Mouse (Mus musculus) kidney, postnatal 0 days (tissue): ENCODE results near the gene Dgki. TPM values are rescaled to one million over a fixed set of nuclear protein-coding genes. Genes with fewer than 3 reads are reported as not detected.
A peak's percentile ranks its signal among the peaks of the same experiment; 100 is the strongest.

Experiments
- ATAC-seq: fragments of 200-750 bp; cut with Nextera tagmentation; replicated peaks from 2 replicates; pipeline ENCODE4 v1.8.0; 2017; ENCODE audit warnings: low read depth, moderate number of reproducible peaks, moderate TSS enrichment, moderate library complexity; ENCODE audit not compliant: low FRiP score
- DNase-seq: peaks from one replicate; pipeline ENCODE4 v3.0.0-alpha.2; 2016; ENCODE audit warnings: low spot score
- H3K27ac ChIP-seq: fragments of 300-500 bp; sonication (generic); 2 replicates; pipeline ENCODE4 v1.5.1; 2014; ENCODE audit warnings: mild to moderate bottlenecking
- H3K27me3 ChIP-seq: fragments of 300-500 bp; sonication (generic); 2 replicates; pipeline ENCODE4 v1.6.1; 2014; ENCODE audit warnings: low read length, mixed read lengths; ENCODE audit not compliant: insufficient read depth
- H3K36me3 ChIP-seq: fragments of 300-500 bp; sonication (generic); 2 replicates; pipeline ENCODE4 v1.6.1; 2014; ENCODE audit warnings: low read length, mixed read lengths; ENCODE audit not compliant: insufficient read depth
- H3K4me1 ChIP-seq: fragments of 300-500 bp; sonication (generic); replicated peaks from 2 replicates; pipeline ENCODE4 v1.6.1; 2014; ENCODE audit warnings: antibody characterized with exemption, low read length, mixed read lengths; ENCODE audit not compliant: insufficient read depth
- H3K4me2 ChIP-seq: fragments of 300-500 bp; sonication (generic); 2 replicates; pipeline ENCODE4 v1.6.1; 2014; ENCODE audit warnings: mild to moderate bottlenecking, low read length, moderate library complexity, mixed read lengths
- H3K4me3 ChIP-seq: fragments of 300-500 bp; sonication (generic); replicated peaks from 2 replicates; pipeline ENCODE4 v1.5.1; 2014; ENCODE audit warnings: low read depth, low read length
- H3K9ac ChIP-seq: fragments of 300-500 bp; sonication (generic); 2 replicates; pipeline ENCODE4 v1.6.1; 2014; ENCODE audit warnings: low read depth, low read length
- H3K9me3 ChIP-seq: fragments of 300-500 bp; sonication (generic); replicated peaks from 2 replicates; pipeline ENCODE4 v1.6.1; 2016; ENCODE audit warnings: low read length, inconsistent platforms, mixed read lengths
- CTCF ChIP-seq: IDR thresholded peaks from 2 replicates; pipeline ENCODE4 v1.5.1; 2016; ENCODE audit warnings: antibody characterized with exemption, low read depth, mild to moderate bottlenecking, moderate library complexity
- WGBS: fragments of 180-500 bp; shearing (Covaris S2); extraction: QIAGEN DNeasy Blood & Tissue Kit; methylation state at CpG from one replicate; pipeline ENCODE4 v1.1.7; 2014; 5-methylcytosine and 5-hydroxymethylcytosine counted together
- polyA plus RNA-seq: library from polyadenylated mRNA; unstranded; fragments of >200 nt; fragmentation: Nextera tagmentation; extraction: Ambion mirVana; gene quantifications from 2 replicates; pipeline ENCODE4 v1.2.1, GENCODE M21; 2015

Gene Dgki
- polyA plus RNA-seq, 1 experiment from 2014 or later: 0.76 TPM

- Histone ChIP-seq H3K4me1 (peaks cover 2% of the 10 kb centered on the region; the same call in 1 of the 2 replicates), H3K27me3 (no peaks in the 10 kb centered on the region), H3K36me3 (no peaks in the 10 kb centered on the region), H3K27ac (no peak overlapping the region), H3K4me2 (no peak overlapping the region), H3K9ac (no peak overlapping the region), H3K9me3 (no peaks in the 10 kb centered on the region), H3K4me3 (no peak overlapping the region)
- no peak for TF ChIP-seq CTCF
- WGBS: 30% methylated on average over 14 of the region's 14 CpGs
- peak; percentile 51 for DNase-seq
- ATAC-seq: no peak
These were observed 230.0 kb downstream of the Dgki start for GRCm38 (mm10) chr6:37069836-37070600.

- no peak for TF ChIP-seq CTCF
- Histone ChIP-seq H3K27ac (no peak overlapping the region), H3K36me3 (no peaks in the 10 kb centered on the region), H3K4me1 (peaks cover 7% of the 10 kb centered on the region; the same call in 1 of the 2 replicates), H3K9me3 (no peaks in the 10 kb centered on the region), H3K4me3 (no peak overlapping the region), H3K4me2 (no peak overlapping the region), H3K9ac (no peak overlapping the region), H3K27me3 (no peaks in the 10 kb centered on the region)
- 83% methylated on average over 6 of the region's 6 CpGs for WGBS
- ATAC-seq: no peak
- no peak for DNase-seq
These were observed 231.2 kb downstream of the Dgki start for GRCm38 (mm10) chr6:37068737-37069136.

- no peak for ATAC-seq
- Histone ChIP-seq H3K4me3 (no peak overlapping the region), H3K9ac (no peak overlapping the region), H3K4me2 (no peak overlapping the region), H3K36me3 (no peaks in the 10 kb centered on the region), H3K27me3 (no peaks in the 10 kb centered on the region), H3K27ac (no peak overlapping the region), H3K9me3 (no peaks in the 10 kb centered on the region), H3K4me1 (peaks cover 7% of the 10 kb centered on the region; the same call in 1 of the 2 replicates)
- no peak for TF ChIP-seq CTCF
- 100% methylated on average over 1 of the region's 1 CpGs for WGBS
- DNase-seq: no peak
These were observed 232.6 kb downstream of the Dgki start for GRCm38 (mm10) chr6:37067357-37067756.

GRCm38 (mm10) chr6:37064214-37064830, 235.7 kb downstream of the Dgki start:
- ATAC-seq: no peak

GRCm38 (mm10) chr6:37063266-37063665, 236.7 kb downstream of the Dgki start:
- DNase-seq (no peak), ATAC-seq (no peak)

More at GRCm38 (mm10) chr6:37064214-37064830, 235.7 kb downstream of the Dgki start:
- peak; percentile 44 for DNase-seq
- WGBS: 8% methylated on average over 10 of the region's 10 CpGs
- H3K4me2 ChIP-seq: no peak overlapping the region
- no peaks in the 10 kb centered on the region for H3K36me3 ChIP-seq
- no peak for TF ChIP-seq CTCF
- no peak overlapping the region for H3K27ac ChIP-seq
- H3K4me1 ChIP-seq: 0 out of 2 replicates have a peak, but pooled peaks cover 5% of the 10 kb centered on the region
- no peaks in the 10 kb centered on the region for H3K9me3 ChIP-seq
- no peak overlapping the region for H3K4me3 ChIP-seq
- no peak overlapping the region for H3K9ac ChIP-seq
- H3K27me3 ChIP-seq: no peaks in the 10 kb centered on the region

GRCm38 (mm10) chr6:37060114-37060513, 239.9 kb downstream of the Dgki start:
- Histone ChIP-seq H3K4me2 (no peak overlapping the region), H3K9ac (no peak overlapping the region), H3K4me1 (0 out of 2 replicates have a peak, but pooled peaks cover 5% of the 10 kb centered on the region), H3K27me3 (no peaks in the 10 kb centered on the region), H3K4me3 (no peak overlapping the region), H3K9me3 (no peaks in the 10 kb centered on the region), H3K27ac (no peak overlapping the region), H3K36me3 (no peaks in the 10 kb centered on the region)
- no peak for DNase-seq
- no peak for ATAC-seq
- no peak for TF ChIP-seq CTCF
- WGBS: 56% methylated on average over 3 of the region's 3 CpGs

More at GRCm38 (mm10) chr6:37063266-37063665, 236.7 kb downstream of the Dgki start:
- 95% methylated on average over 7 of the region's 7 CpGs for WGBS
- Histone ChIP-seq H3K27me3 (no peaks in the 10 kb centered on the region), H3K36me3 (no peaks in the 10 kb centered on the region), H3K9me3 (no peaks in the 10 kb centered on the region), H3K27ac (no peak overlapping the region), H3K9ac (no peak overlapping the region), H3K4me2 (no peak overlapping the region), H3K4me1 (0 out of 2 replicates have a peak, but pooled peaks cover 5% of the 10 kb centered on the region), H3K4me3 (no peak overlapping the region)
- TF ChIP-seq CTCF: no peak
